Mouse (Mus musculus): ENCODE data around the gene March9.

Gene March9

GRCm38 (mm10) chr10:127059968-127060916 is at the start of gene March9:
Gene March9 (minus strand): TSS chr10:127060184.
- no peak for DNase-seq (ENCODE audit: low read depth in 1 of 2, low spot score in 2 of 2)

GRCm38 (mm10) chr10:127108262-127108583 is 48.2 kb upstream of the March9 start:
- DNase-seq (ENCODE audit: low read depth in 1 of 2, low spot score in 2 of 2): no peak

GRCm38 (mm10) chr10:127107563-127108261 is 47.7 kb upstream of the March9 start:
- no peak for DNase-seq (ENCODE audit: low read depth in 1 of 2, low spot score in 2 of 2)

GRCm38 (mm10) chr10:127103631-127104030 is 43.6 kb upstream of the March9 start:
- no peak for DNase-seq (ENCODE audit: low read depth in 1 of 2, low spot score in 2 of 2)

GRCm38 (mm10) chr10:127101151-127101550 is 41.2 kb upstream of the March9 start:
- DNase-seq (ENCODE audit: low read depth in 1 of 2, low spot score in 2 of 2): no peak

GRCm38 (mm10) chr10:127100414-127100813 is 40.4 kb upstream of the March9 start:
- DNase-seq (ENCODE audit: low read depth in 1 of 2, low spot score in 2 of 2): no peak

- no peak for DNase-seq (ENCODE audit: low read depth in 1 of 2, low spot score in 2 of 2)
Observed at GRCm38 (mm10) chr10:127099868-127100267, 39.9 kb upstream of the March9 start.

GRCm38 (mm10) chr10:127099191-127099590 is 39.2 kb upstream of the March9 start:
- no peak for DNase-seq (ENCODE audit: low read depth in 1 of 2, low spot score in 2 of 2)

GRCm38 (mm10) chr10:127098514-127098913 is 38.5 kb upstream of the March9 start:
- no peak for DNase-seq (ENCODE audit: low read depth in 1 of 2, low spot score in 2 of 2)

- DNase-seq (ENCODE audit: low read depth in 1 of 2, low spot score in 2 of 2): no peak
Observed at GRCm38 (mm10) chr10:127094382-127094802, 34.4 kb upstream of the March9 start.

GRCm38 (mm10) chr10:127092742-127093141 is 32.8 kb upstream of the March9 start:
- no peak for DNase-seq (ENCODE audit: low read depth in 1 of 2, low spot score in 2 of 2)

- DNase-seq (ENCODE audit: low read depth in 1 of 2, low spot score in 2 of 2): no peak
Observed at GRCm38 (mm10) chr10:127091507-127092396, 31.8 kb upstream of the March9 start.

GRCm38 (mm10) chr10:127090560-127091411 is 30.8 kb upstream of the March9 start:
- no peak for DNase-seq (ENCODE audit: low read depth in 1 of 2, low spot score in 2 of 2)

GRCm38 (mm10) chr10:127085633-127086032 is 25.6 kb upstream of the March9 start:
- DNase-seq (ENCODE audit: low read depth in 1 of 2, low spot score in 2 of 2): no peak

GRCm38 (mm10) chr10:127085052-127085451 is 25.1 kb upstream of the March9 start:
- DNase-seq (ENCODE audit: low read depth in 1 of 2, low spot score in 2 of 2): no peak

- no peak for DNase-seq (ENCODE audit: low read depth in 1 of 2, low spot score in 2 of 2)
Observed at GRCm38 (mm10) chr10:127083915-127084306, 23.9 kb upstream of the March9 start.

GRCm38 (mm10) chr10:127083292-127083914 is 23.4 kb upstream of the March9 start:
- DNase-seq (ENCODE audit: low read depth in 1 of 2, low spot score in 2 of 2): no peak

GRCm38 (mm10) chr10:127081996-127082620 is 22.1 kb upstream of the March9 start:
- no peak for DNase-seq (ENCODE audit: low read depth in 1 of 2, low spot score in 2 of 2)

Measured in monocyte, adult 2 months (primary cell).